Mouse (Mus musculus) mouse trophoblast stem cell (cell line): Measurements from ENCODE around the gene Ephb2.

Source experiments
- in situ Hi-C, 2 experiments: fragments of 300-500 bp; cut with MseI, MboI; formaldehyde crosslinking; loops; 2 replicates in 1 of 2; 3 replicates in 1 of 2; pipeline ENCODE4 v1.15.1; 2025

Gene Ephb2

DNA sequence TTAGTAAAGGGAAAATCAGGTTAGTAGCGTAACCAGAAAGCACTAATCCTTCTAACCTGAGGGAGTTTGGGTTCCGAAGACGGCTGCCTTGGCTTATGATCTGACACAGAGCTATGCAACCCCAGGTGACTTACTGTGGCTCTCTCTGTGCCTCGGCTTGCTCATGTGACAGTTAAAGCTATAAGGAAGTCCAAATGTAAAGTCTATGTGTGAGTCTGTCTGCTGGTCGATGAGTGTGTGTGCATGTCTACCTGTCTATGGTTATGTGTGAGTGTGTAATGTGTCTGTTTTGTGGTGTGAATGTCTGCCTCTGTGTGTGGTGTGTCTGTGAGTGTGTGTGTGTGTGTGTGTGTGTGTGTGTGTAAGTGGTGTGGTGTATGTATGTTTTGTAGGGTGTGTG, 33.8 kb downstream of the Ephb2 start:
- in situ Hi-C loops: no loop called here

GRCm38 (mm10) chr4:136801463-136801862, 34.3 kb downstream of the Ephb2 start:
- in situ Hi-C loops: no loop called here

DNA sequence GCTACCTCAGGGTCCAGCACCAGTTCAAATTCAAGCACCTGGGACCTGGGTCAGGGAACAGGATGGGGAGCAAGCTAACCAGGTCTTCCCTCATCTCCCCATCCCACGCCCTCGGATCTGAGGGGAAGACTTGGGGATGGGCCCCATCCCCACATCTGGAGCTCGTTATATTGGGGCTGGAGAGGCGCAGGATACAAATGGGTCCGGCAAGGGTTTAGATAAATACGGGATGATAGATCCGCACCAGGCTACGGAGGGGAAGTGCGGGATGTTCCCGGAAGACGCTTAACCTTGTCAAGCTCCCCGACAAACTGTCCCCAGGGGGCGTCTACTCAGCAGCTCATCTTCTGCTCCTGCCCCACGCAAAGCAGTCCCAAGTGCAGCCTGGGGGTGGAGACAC, 35.4 kb downstream of the Ephb2 start:
- in situ Hi-C loops: no loop called here

- in situ Hi-C loops: no loop called here
Observed at GRCm38 (mm10) chr4:136797677-136798569, 37.9 kb downstream of the Ephb2 start.

- in situ Hi-C loops: no loop called here
Observed at GRCm38 (mm10) chr4:136793320-136793719, 42.5 kb downstream of the Ephb2 start.

DNA sequence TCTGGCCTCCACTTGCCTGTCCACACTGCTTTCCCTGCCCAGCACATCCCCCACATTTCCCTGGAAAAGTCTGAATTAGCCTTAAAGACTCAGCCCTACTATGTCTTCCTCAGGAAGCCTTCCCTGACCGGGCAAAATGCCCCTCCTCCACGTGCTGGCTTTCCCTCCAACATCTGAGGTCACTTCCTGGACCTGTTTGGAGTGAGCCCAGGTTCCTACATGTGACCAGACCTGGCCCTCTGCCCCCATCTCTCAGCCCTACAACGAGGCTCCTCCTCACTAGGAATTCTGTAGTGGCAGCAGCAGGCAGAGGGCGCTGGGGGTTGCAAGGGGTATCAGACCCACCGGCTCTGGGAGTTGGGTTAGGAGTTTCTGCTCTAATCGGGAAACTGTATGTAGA, 46.0 kb downstream of the Ephb2 start:
- in situ Hi-C loops: no loop called here

- in situ Hi-C loops: no loop called here
Observed at GRCm38 (mm10) chr4:136787357-136787756, 48.4 kb downstream of the Ephb2 start.

DNA sequence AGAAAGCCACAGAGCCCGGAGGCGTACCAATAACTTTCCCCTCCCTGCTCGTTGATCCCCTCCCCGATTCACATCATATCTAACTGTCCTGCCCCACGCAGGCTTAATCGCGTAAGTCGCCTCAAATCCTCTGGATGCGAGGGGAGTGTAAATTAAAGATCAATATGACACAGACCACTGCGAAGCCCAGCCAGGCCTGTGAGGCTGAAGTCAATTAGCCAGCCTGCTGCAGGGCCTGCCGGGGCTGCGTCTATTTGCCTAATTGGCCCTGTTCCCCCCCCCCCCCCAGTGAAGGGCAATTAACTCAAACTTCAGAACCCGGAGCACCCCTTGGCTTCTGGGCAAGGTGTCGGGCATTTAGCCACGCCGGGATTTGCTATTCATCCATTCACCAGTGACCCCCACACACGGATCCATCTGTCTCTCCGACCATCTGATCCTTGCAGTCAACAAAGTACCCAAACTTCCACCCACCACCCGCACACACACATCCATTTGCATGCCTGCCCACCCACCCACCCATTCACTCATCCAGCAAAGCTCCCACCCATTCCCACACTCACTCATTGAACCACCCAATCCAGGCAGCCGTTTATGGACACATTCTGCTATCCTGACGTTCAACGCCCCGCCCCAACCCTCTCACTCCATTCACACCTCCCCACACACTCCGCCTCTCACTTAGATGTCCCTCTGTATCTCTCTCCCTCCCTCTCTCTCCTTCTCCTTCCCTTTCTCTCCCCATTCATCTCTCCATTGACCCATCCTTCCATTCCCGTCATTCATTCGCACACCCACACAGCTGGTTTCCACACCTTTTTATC, 49.1 kb downstream of the Ephb2 start:
- in situ Hi-C loops: no loop called here

GRCm38 (mm10) chr4:136783552-136784150, 52.1 kb downstream of the Ephb2 start:
- in situ Hi-C loops: no loop called here

GRCm38 (mm10) chr4:136782579-136782925, 53.2 kb downstream of the Ephb2 start:
- in situ Hi-C loops: no loop called here

GRCm38 (mm10) chr4:136781868-136782578, 53.8 kb downstream of the Ephb2 start:
- in situ Hi-C loops: no loop called here

- in situ Hi-C loops: no loop called here
Observed at GRCm38 (mm10) chr4:136780201-136780895, 55.4 kb downstream of the Ephb2 start.

- in situ Hi-C loops: no loop called here
Observed at GRCm38 (mm10) chr4:136779156-136779555, 56.6 kb downstream of the Ephb2 start.

GRCm38 (mm10) chr4:136776471-136776892, 59.3 kb downstream of the Ephb2 start:
- in situ Hi-C loops: no loop called here

- in situ Hi-C loops: no loop called here
Observed at GRCm38 (mm10) chr4:136775903-136776302, 59.9 kb downstream of the Ephb2 start.

GRCm38 (mm10) chr4:136774201-136774600, 61.6 kb downstream of the Ephb2 start:
- in situ Hi-C loops: no loop called here

GRCm38 (mm10) chr4:136772952-136773584, 62.7 kb downstream of the Ephb2 start:
- in situ Hi-C loops: no loop called here

- in situ Hi-C loops: no loop called here
Observed at GRCm38 (mm10) chr4:136772318-136772717, 63.5 kb downstream of the Ephb2 start.

GRCm38 (mm10) chr4:136770718-136771117, 65.1 kb downstream of the Ephb2 start:
- in situ Hi-C loops: no loop called here

DNA sequence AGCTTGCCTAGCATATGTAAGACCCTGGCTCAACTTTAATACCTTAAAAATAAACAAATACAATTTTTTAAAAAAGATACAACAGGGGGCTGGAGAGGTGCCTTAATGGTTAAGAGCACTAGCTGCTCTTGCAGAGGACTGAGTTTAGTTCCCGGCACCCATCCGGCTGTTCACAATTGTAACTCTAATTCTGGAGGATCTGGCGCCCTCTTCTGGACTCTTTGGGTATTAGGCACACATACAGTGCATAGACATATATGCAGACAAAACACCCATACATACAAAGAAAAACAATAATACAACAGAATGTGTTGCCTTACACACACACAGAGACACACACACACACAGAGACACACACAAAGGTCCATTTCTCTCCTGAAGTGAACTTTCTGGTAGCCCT, 67.3 kb downstream of the Ephb2 start:
- in situ Hi-C loops: no loop called here

- in situ Hi-C loops: no loop called here
Observed at GRCm38 (mm10) chr4:136765080-136765479, 70.7 kb downstream of the Ephb2 start.
